Mouse (Mus musculus) limb, embryonic 14.5 days (tissue): ENCODE measurements around the gene Clk4. TPM values are rescaled to one million over a fixed set of nuclear protein-coding genes. Genes with fewer than 3 reads are reported as not detected.
A peak's percentile ranks its signal among the peaks of the same experiment; 100 is the strongest.

ENCODE experiments used
- ATAC-seq: fragments of 200-750 bp; cut with Nextera tagmentation; 2 replicates; pipeline ENCODE4 v1.8.0; 2017; ENCODE audit warnings: low read depth, moderate number of reproducible peaks, moderate TSS enrichment; ENCODE audit not compliant: low FRiP score
- DNase-seq: peaks from one replicate; pipeline ENCODE4 v3.0.0-alpha.2; 2015; ENCODE audit warnings: low spot score
- H3K27ac ChIP-seq: fragments of 300-500 bp; sonication (generic); replicated peaks from 2 replicates; pipeline ENCODE4 v1.5.1; 2014; ENCODE audit warnings: low read depth, mild to moderate bottlenecking, low read length, moderate library complexity, mixed read lengths
- H3K27me3 ChIP-seq: fragments of 300-500 bp; sonication (generic); 2 replicates; pipeline ENCODE4 v1.6.1; 2014; ENCODE audit warnings: low read length, mixed read lengths; ENCODE audit not compliant: control insufficient read depth, insufficient read depth
- H3K36me3 ChIP-seq: fragments of 300-500 bp; sonication (generic); 2 replicates; pipeline ENCODE4 v1.6.1; 2014; ENCODE audit warnings: mild to moderate bottlenecking, low read length, moderate library complexity, mixed read lengths; ENCODE audit not compliant: control insufficient read depth, insufficient read depth
- H3K4me1 ChIP-seq: fragments of 300-500 bp; sonication (generic); 2 replicates; pipeline ENCODE4 v1.6.1; 2014; ENCODE audit warnings: antibody characterized with exemption, low read length, mixed read lengths; ENCODE audit not compliant: control insufficient read depth, insufficient read depth
- H3K4me2 ChIP-seq: fragments of 300-500 bp; sonication (generic); replicated peaks from 2 replicates; pipeline ENCODE4 v1.6.1; 2014; ENCODE audit warnings: low read depth, mild to moderate bottlenecking, low read length, moderate library complexity; ENCODE audit not compliant: severe bottlenecking
- H3K4me3 ChIP-seq: fragments of 300-500 bp; sonication (generic); replicated peaks from 2 replicates; pipeline ENCODE4 v1.5.1; 2014; ENCODE audit warnings: low read length
- H3K9ac ChIP-seq: fragments of 300-500 bp; sonication (generic); 2 replicates; pipeline ENCODE4 v1.6.1; 2014; ENCODE audit warnings: mild to moderate bottlenecking, low read depth, low read length, moderate library complexity; ENCODE audit not compliant: severe bottlenecking
- H3K9me3 ChIP-seq: fragments of 300-500 bp; sonication (generic); 2 replicates; pipeline ENCODE4 v1.6.1; 2016; ENCODE audit warnings: low read length; ENCODE audit not compliant: control insufficient read depth
- POLR2A ChIP-seq: fragments of 200-500 bp; IDR thresholded peaks from 2 replicates; pipeline ENCODE4 v1.8.0; 2012; ENCODE audit warnings: inconsistent platforms, mild to moderate bottlenecking, moderate library complexity, borderline replicate concordance; ENCODE audit not compliant: insufficient read depth, insufficient read length; ENCODE audit errors: extremely low read depth
- whole genome bisulfite sequencing: fragments of 180-500 bp; shearing (Covaris S2); extraction: QIAGEN DNeasy Blood & Tissue Kit; methylation state at CpG from one replicate; pipeline ENCODE4 v1.1.7; 2014; 5-methylcytosine and 5-hydroxymethylcytosine counted together
- polyA plus RNA-seq, 2 experiments: library from polyadenylated mRNA; depleted of rRNA in 1 of 2; stranded (reverse) in 1 of 2; unstranded in 1 of 2; fragments of >200 nt; fragmentation: Nextera tagmentation in 1 of 2; extraction: Ambion mirVana in 1 of 2; gene quantifications; 2 replicates each; pipeline versions ENCODE4 v1.2.1 to v1.2.3; 2012 to 2014

Gene Clk4
- polyA plus RNA-seq (2012; rRNA removed) (144 and 184 TPM in 2 replicates), polyA plus RNA-seq (2014; fragmentation: Nextera tagmentation; extraction: Ambion mirVana) (118 and 155 TPM in 2 replicates)

DNA sequence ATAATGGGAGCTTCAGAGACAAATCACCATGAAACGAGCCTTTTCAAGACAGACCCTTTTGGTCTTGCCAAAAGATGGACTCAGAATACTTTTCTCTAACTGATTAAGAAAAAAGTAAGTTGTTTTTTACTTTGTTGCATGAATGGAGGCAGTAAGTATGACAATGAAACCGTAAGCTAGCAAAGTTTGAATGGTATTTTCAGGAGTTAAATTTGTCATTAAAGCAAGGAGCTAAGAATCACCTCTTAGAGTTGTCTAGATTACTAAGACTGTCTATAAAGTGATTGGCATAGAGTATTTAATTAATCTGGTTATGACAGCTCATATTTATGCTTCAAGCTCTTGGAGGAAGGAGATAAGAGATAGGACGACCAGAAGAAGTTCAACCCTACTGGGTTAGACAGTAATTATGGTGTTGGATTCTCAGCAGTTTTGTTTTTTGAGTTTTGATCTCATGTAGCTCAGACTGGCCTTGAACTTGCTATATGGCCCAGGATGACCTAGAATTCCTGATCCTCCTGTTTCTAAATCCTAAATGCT lies at the start of gene Clk4:
TSS of gene Clk4 (plus strand) at position 51 of the 540 bp plus-strand sequence.
- Histone ChIP-seq H3K36me3 (no peaks in the 10 kb centered on the region), H3K4me1 (peaks cover 22% of the 10 kb centered on the region), H3K9me3 (no peaks in the 10 kb centered on the region), H3K9ac (peak within 1 kb of the TSS; percentile 96), H3K27ac (0 out of 2 replicates have a peak within 1 kb of the TSS, but pooled peaks have one; percentile 61), H3K4me2 (peak within 1 kb of the TSS; percentile 76), H3K27me3 (no peaks in the 10 kb centered on the region), H3K4me3 (peak within 1 kb of the TSS; percentile 90)
- no peak for TF ChIP-seq POLR2A
- ATAC-seq (no peak), DNase-seq (no peak)
- 85% methylated on average over 3 of the region's 3 CpGs for WGBS

DNA sequence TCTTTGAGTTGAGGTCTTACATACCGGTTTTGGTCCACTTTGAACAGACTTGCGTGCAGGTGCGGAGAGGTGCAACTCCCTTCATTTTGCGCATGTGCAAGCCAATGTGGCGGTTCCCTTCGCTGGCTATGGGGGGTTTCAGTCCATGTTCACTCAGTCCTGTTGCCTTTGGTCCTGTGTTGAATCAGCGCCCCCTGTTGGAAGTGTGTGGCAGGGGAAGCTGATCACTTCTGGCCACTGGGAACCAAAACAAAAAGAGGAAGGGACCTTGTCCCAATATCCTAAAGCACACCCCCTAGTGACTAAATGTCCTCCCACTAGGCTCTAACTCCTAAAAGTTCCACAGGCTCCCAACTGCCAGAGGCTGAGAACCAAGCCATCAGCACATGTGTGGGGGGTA lies 47.5 kb upstream of the Clk4 start:
- DNase-seq = no peak
- Histone ChIP-seq H3K36me3 (no peaks in the 10 kb centered on the region), H3K9ac (no peak overlapping the region), H3K9me3 (no peaks in the 10 kb centered on the region), H3K4me1 (no peaks in the 10 kb centered on the region), H3K4me3 (no peak overlapping the region), H3K27me3 (no peaks in the 10 kb centered on the region), H3K4me2 (no peak overlapping the region), H3K27ac (no peak overlapping the region)
- TF ChIP-seq POLR2A = no peak
- ATAC-seq = no peak
- whole genome bisulfite sequencing = 90% methylated on average over 7 of the region's 7 CpGs

DNA sequence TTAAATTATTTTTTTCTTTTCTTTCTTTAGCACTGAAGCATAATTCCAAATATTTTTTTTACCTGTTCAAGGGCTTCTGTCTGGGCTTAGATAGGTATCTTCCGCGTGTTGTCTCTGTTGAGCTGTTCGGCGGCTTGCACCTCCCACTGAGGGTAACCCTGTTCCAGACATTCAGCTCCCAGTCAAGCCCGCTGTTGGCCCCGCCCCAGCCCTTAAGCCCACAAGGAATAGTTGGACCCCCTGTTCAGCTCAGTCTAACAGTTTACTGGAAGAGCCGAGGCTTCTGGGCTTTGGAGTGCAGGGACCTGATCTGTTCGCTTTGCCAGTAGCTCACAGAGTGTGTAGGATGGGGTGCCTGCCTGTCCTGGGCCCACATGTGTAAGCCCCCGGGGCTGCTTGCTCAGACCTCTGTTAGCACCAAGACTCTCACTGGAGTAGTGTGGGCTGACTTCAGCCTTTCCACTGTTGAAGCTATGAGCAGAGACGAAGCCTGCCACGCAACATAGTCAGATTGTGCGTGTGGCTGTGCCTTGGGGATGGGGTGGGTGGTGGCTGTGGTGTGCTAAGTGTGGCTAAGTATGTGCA lies 42.0 kb upstream of the Clk4 start:
- DNase-seq = no peak
- no peaks in the 10 kb centered on the region for H3K36me3 ChIP-seq
- no peak overlapping the region for H3K4me2 ChIP-seq
- ATAC-seq = no peak
- no peak overlapping the region for H3K9ac ChIP-seq
- H3K4me1 ChIP-seq = no peaks in the 10 kb centered on the region
- no peak overlapping the region for H3K27ac ChIP-seq
- no peak overlapping the region for H3K4me3 ChIP-seq
- no peak for TF ChIP-seq POLR2A
- no peaks in the 10 kb centered on the region for H3K27me3 ChIP-seq
- no peaks in the 10 kb centered on the region for H3K9me3 ChIP-seq
- WGBS = 80% methylated on average over 12 of the region's 12 CpGs

DNA sequence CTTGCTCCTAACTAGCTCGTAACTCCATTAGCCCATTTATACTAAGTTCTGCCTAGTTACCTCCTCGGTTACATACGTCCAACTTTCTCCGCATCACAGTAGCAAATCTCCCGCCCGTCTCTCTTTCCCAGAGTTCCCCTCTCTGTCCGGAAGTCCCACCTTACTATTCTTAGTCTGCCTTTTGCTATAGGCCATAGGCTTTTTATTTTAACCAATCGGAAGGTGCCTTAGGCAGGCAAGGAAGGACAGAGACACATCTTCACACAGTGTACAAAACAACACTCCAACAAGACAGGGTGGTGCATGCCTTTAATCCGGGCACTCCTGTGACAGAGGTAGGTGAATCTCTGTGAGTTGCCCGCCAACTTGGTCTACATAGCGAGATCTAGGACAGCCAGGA lies 41.2 kb upstream of the Clk4 start, which contains the start of gene Gm12569:
TSS of gene Gm12569 (plus strand) at position 166 of the 400 bp plus-strand sequence.
- DNase-seq (no peak), ATAC-seq (no peak)
- no peak within 1 kb of the TSS for H3K27ac ChIP-seq
- no peak within 1 kb of the TSS for H3K9ac ChIP-seq
- TF ChIP-seq POLR2A = no peak
- H3K36me3 ChIP-seq = no peaks in the 10 kb centered on the region
- H3K27me3 ChIP-seq = no peaks in the 10 kb centered on the region
- no peaks in the 10 kb centered on the region for H3K9me3 ChIP-seq
- H3K4me1 ChIP-seq = no peaks in the 10 kb centered on the region
- H3K4me3 ChIP-seq = no peak within 1 kb of the TSS
- H3K4me2 ChIP-seq = no peak within 1 kb of the TSS
- 94% methylated on average over 11 of the region's 11 CpGs for WGBS

DNA sequence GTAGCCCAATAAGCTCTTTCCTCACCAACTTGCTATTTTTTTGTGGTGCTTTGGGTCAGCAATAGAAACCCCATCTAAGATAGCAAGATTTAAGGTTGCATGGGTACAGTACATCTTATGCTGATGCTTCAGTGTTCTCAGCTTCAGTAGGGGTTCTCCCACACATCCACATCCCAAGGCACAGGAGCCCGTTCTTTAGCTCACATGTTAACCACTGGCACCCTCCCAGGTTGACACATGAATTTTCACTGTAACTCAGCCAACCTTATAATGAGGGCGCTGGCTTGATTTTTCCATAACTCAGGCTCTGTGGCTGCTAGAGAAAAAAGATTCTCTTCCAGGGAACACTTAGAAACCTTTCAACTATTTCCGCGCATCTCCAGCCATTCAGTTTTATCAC lies 34.4 kb upstream of the Clk4 start:
- Histone ChIP-seq H3K9ac (no peak overlapping the region), H3K36me3 (no peaks in the 10 kb centered on the region), H3K9me3 (no peaks in the 10 kb centered on the region), H3K4me1 (no peaks in the 10 kb centered on the region), H3K4me2 (no peak overlapping the region), H3K4me3 (no peak overlapping the region), H3K27me3 (no peaks in the 10 kb centered on the region), H3K27ac (no peak overlapping the region)
- no peak for ATAC-seq
- 80% methylated on average over 4 of the region's 4 CpGs for whole genome bisulfite sequencing
- no peak for DNase-seq
- no peak for TF ChIP-seq POLR2A
